Mouse (Mus musculus) embryonic fibroblast, embryonic 13.5 days (primary cell): ENCODE measurements at regions not wholly inside any gene's neighbourhood (a gene's known extent, or its start where the extent isn't known, plus 50 kb on each side); places are given as distances from the start of the nearest gene placed in this dataset.

Experiments used
- CTCF ChIP-seq: IDR thresholded peaks from 2 replicates; pipeline ENCODE4 v1.5.1; 2011; ENCODE audit warnings: mild to moderate bottlenecking, control low read depth, low read length, moderate library complexity, borderline replicate concordance; ENCODE audit not compliant: insufficient read depth
- POLR2A ChIP-seq: IDR thresholded peaks from 2 replicates; pipeline ENCODE4 v1.6.1; 2011; ENCODE audit warnings: low read depth, mild to moderate bottlenecking, control low read depth, low read length, moderate library complexity

DNA sequence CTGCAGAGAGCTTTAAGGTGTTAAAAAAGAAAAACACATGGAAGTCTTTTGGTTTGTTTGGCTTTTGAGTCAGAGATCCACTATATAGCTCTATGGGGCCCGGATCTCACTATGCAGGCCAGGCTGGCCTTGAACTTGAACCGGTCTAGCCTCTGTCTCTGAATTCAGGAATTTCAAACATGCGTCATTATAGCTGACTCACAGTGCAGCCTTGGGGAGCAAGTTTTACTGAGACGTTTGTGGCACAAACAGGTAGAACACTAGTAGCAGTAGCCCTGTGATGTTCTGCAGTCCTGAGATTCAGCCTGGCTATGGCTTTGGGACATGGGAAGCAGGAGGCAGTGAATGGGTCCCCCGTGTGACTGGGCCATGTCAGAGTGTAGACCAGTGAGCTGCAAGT lies 57.5 kb upstream of the Spata13 start:
- no peak for TF ChIP-seq CTCF
- TF ChIP-seq POLR2A = no peak
